Mouse (Mus musculus) B cell, adult 62 days (primary cell): ENCODE results near the gene Nhp2. TPM values are rescaled to one million over a fixed set of nuclear protein-coding genes. Genes with fewer than 3 reads are reported as not detected.

Experiments used
- total RNA-seq: library from RNA; stranded (reverse); gene quantifications from 4 replicates; pipeline ENCODE4 v1.2.4, GENCODE M21; 2023

Gene Nhp2
- total RNA-seq: 47.5 to 57.3 TPM (median 52.7 TPM) in 4 replicates

DNA sequence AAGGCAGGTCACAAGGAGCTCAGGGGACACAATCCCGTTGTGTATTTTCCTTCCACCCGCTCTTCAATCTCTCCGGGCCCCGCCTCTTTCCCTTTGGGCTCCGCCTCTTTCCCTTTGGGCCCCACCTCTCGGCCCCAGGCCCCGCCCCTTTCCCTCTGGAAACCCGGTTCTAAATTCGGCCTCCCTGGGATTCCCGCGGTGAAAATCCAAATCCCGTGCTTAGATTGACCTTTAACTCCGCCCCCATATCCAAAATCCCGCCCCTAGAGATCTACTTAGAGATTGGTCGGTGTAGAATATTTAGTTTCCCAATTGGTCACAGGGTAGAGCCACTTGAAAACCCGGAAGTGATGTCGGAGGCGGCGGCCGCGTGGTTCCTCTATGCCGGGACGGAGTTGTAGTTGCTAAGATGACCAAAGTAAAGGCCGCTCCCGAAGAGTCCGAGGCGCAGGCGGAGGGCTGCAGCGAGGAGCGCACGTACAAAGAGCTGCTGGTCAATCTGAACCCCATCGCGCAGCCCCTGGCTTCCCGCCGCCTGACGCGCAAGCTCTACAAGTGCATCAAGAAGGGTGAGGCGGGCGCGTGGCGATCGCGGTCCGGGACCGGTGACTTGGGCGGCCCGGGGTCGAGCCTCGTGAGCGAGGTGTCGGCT lies at the start of gene Nhp2:
Nhp2 (plus strand) TSS at position 327 of the 652 bp plus-strand sequence.

DNA sequence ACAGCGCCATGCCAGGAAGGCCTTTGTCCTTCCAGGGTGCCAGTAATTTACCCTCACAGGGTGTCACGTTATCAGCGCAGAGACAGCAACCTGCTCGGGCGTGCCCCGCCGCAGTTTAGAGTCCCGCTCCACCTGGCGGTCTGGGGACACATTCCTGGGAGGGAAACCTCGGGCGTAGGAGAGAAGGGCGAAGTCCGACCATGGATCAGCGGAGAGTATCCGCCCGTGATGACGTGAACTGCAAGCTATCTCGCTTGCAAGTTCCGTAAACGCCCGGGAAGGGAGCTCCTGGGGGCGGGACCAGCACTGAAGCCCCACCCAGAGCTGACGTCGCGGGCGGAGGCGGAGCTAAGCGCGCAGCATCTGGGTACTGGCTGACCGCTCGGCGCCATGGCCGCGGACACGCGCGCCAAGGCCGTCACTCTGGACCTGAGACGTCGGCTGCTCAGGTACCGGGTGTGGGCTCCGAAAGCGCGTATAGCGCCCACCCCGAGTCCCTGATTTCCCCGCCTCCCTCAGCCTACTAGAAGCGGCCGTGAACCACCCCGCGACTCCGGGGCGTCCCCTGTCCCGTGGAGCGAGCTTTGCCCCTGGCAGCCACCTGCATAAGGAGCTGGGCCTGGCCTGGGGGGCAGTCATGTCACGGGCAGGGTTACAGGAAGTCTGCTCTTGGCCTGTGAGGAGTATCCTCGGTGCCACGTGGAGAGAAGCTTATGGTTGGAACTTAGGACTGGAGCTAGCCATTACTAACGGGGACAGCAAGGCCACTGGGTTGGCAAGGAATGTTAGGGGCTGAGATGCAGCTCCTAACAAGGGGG lies 34.9 kb upstream of the Nhp2 start, which contains the start of gene Phykpl:
Phykpl (plus strand) TSS at position 327 of the 818 bp plus-strand sequence.

DNA sequence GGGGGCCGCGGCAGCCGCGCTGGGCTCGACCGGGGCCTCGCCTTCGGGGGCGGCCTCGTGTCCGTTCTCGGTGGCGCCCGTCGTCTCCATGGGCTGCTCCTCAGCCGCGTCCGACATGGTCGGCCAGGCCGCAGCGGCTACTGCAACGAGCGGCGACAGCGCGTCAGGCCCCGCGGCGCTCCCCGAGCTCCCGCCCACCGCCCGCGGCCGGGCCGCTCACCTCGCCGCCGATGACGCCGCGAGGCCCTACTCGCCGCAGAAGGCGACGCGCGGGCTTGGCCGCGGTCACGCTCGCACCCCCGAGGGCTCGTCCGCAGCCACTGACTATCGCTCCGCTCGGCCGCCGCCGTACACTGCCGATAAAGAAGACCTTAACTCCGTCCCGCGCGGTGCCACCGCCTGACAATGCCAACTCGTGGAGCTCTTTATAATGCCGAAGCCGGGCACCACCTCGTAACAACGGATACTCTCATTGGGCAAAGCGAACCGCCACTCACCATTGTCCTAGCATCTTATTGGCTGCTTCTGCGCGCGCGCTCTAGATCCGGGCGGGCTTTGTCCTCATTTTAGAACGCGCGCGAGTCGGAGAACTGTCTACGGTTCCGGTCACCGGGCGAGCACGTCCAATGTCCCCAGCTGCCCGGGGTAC lies 13.0 kb upstream of the Nhp2 start, which contains the start of gene Hnrnpab:
Hnrnpab (minus strand) TSS at position 401 of the 649 bp plus-strand sequence.

DNA sequence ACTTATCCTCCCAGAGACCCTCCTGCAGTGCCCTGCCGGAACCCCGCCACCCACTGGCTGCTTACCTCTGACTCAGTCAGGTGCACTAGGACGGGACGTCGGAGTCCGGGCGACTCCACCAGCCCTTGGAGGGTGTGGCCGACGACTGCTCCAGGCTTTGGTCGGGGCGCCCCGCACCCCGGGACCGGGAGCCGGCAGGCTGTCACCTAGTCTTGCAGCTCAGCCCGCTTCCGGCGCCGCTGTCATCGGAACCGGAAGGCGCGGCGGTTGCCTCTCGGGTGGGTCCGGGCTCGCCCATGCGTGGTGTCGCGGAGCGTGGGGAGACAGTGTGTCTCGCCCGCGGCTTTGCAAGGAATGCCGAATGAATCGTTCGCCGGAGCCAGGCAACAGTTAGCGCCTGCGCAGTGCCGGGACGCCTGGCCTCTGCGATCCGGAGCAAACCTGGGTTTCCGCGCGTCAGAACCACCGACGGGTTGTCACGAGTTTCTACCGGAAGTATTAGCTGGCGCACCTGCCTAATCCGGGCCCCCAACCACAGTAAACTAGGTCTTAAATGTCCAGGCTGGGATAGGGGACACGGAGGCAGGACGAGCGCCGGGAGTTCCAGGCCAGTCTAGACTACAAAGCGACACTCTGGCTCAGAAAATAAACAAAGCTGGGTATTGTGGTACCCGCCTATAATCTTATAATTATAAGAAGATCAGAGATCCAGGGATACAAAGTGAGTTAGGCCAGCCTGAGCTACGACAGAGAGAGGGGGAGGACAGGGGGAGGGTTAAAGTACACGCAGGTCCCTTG lies 16.2 kb downstream of the Nhp2 start, which contains the start of gene Rmnd5b:
Rmnd5b (minus strand) TSS at position 372 of the 798 bp plus-strand sequence.

DNA sequence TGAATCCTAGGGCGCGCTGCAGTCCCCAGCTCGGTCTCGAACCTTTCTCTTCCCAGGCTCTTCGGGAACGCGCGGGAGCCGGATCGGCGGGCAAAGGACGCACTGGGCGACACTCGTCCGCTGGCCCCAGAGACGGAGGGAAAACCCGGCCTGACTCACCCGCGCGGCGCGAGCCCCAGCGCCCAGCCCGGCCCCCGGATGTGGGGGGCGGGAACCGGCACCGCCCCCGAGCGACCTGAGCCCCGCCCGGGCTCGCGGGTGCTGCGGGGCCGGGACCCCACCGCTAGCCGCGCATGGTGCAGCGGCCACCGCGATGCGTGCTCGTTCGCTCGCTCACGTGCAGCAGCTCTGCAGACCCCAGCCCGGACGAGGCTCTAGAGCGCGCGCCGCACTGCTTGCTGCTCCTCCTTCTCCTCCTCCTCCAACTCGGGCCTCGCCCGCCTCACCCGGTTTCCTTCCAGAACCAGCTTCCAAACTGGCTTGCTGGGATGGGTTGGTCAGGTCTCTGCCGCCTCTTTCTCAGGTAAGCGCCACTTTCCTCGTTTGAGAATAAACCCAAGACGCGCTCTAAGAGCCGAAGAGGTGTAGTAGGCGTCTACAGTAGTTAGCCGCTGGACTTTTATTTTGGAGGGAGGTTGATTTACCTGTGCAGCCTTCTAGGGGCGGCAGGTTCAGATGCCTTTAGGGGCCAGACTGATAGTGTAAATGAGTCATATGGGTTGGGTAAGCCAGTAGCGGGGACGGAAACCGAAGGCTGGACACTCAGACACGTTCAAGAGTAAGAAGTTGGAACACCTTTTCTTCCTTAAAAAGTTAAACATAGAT lies 31.4 kb downstream of the Nhp2 start, which contains the start of the genes N4bp3 and D930048N14Rik:
N4bp3 (minus strand) TSS at position 152 of the 825 bp plus-strand sequence.
D930048N14Rik (plus strand) TSS at position 264 of the 825 bp plus-strand sequence.

Other genes starting within 250 kb of the Nhp2 start
- gene Phykpl, start 35.0 kb upstream of the Nhp2 start, total RNA-seq: 19.8 to 29.6 TPM (median 21.4 TPM) in 4 replicates
- 237 to 253 TPM (median 248 TPM) in 4 replicates for gene Hnrnpab, start 12.9 kb upstream of the Nhp2 start, total RNA-seq
- gene Rmnd5b, start 16.2 kb downstream of the Nhp2 start, total RNA-seq: 113 to 145 TPM (median 127 TPM) in 4 replicates
- 19.1 to 21.9 TPM (median 21.6 TPM) in 4 replicates for gene N4bp3, start 31.1 kb downstream of the Nhp2 start, total RNA-seq
- 1.6 to 2.2 TPM (median 1.9 TPM) in 4 replicates for gene D930048N14Rik, start 31.2 kb downstream of the Nhp2 start, total RNA-seq
- 5.5 to 9.0 TPM (median 6.6 TPM) in 4 replicates for gene 0610009B22Rik, start 69.1 kb downstream of the Nhp2 start, total RNA-seq
- 97.5 to 103 TPM (median 101 TPM) in 4 replicates for gene Sec24a, start 143.9 kb downstream of the Nhp2 start, total RNA-seq
- gene Sar1b, start 144.0 kb downstream of the Nhp2 start, total RNA-seq: 31.6 to 39.8 TPM (median 35.3 TPM) in 4 replicates
- 73.2 to 75.8 TPM (median 73.8 TPM) in 4 replicates for gene Jade2, start 237.9 kb downstream of the Nhp2 start, total RNA-seq